Mouse (Mus musculus): ENCODE measurements around the gene Galnt10. TPM values are rescaled to one million over a fixed set of nuclear protein-coding genes. Genes with fewer than 3 reads are reported as not detected.
A peak's percentile ranks its signal among the peaks of the same experiment; 100 is the strongest.

Gene Galnt10
- polyA plus RNA-seq, 1 experiment from 2014 or later: 16.9 TPM

DNA sequence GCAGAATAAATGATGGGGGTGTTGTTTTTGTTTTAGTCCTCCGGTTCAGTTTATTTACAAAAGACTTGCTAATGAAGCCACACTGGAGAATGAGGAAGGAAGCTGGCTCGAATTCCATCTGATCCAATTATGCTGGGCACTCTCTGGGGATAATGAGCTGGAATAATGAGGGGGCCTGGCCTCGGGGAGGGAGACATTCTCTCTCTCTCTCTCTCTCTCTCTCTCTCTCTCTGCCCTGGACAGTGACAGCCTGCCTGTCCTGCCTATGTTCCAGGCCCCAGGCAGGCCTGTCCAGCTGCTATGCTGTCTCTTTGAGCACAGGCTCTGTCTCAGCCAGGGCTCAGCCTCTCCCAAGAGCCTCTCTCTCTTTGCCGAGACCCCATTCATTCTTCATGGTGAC, 128.7 kb downstream of the Galnt10 start:
- Histone ChIP-seq H3K27ac (ENCODE audit: low read length) (no peak overlapping the region), H3K4me2 (ENCODE audit: low read depth, low read length) (no peak overlapping the region), H3K4me1 (ENCODE audit: control insufficient read depth, insufficient read depth, low read length) (no peaks in the 10 kb centered on the region; the same call in 1 of the 2 replicates), H3K27me3 (replicated peaks; ENCODE audit: control insufficient read depth, insufficient read depth, low read length) (no peaks in the 10 kb centered on the region), H3K36me3 (ENCODE audit: control insufficient read depth, insufficient read depth, low read length) (no peaks in the 10 kb centered on the region), H3K4me3 (ENCODE audit: low read length) (no peak overlapping the region), H3K9me3 (ENCODE audit: control insufficient read depth, low read length) (no peaks in the 10 kb centered on the region), H3K9ac (ENCODE audit: low read depth, low read length) (no peak overlapping the region)
- WGBS: 33% methylated on average over 4 of the region's 4 CpGs
- no peak for ATAC-seq

GRCm38 (mm10) chr11:57775868-57776267, 130.6 kb downstream of the Galnt10 start:
- no peak for ATAC-seq
- Histone ChIP-seq H3K4me1 (ENCODE audit: control insufficient read depth, insufficient read depth, low read length) (no peaks in the 10 kb centered on the region; the same call in 1 of the 2 replicates), H3K27ac (ENCODE audit: low read length) (no peak overlapping the region), H3K4me2 (ENCODE audit: low read depth, low read length) (no peak overlapping the region), H3K36me3 (ENCODE audit: control insufficient read depth, insufficient read depth, low read length) (no peaks in the 10 kb centered on the region), H3K27me3 (replicated peaks; ENCODE audit: control insufficient read depth, insufficient read depth, low read length) (no peaks in the 10 kb centered on the region), H3K9me3 (ENCODE audit: control insufficient read depth, low read length) (no peaks in the 10 kb centered on the region), H3K4me3 (ENCODE audit: low read length) (no peak overlapping the region), H3K9ac (ENCODE audit: low read depth, low read length) (no peak overlapping the region)
- 68% methylated on average over 6 of the region's 6 CpGs for WGBS

DNA sequence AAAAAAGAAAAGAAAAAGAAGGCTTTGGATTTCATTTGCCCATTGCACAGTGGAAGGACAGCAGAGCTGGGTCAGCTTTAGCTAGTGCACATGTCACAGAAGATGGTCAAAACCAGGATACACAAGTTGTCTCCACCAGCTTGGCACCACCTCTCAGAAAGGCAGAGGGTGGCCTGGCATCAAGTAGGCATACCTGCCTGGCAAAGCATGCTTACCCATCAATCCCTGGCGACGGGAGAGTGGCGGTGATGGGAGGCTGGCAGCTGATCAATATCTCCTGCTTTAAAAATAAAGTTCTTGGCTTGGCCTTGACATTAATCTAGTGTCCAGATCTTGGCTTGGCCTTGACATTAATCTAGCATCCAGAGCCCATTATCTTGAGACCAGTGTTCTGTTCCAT, 131.3 kb downstream of the Galnt10 start:
- Histone ChIP-seq H3K9ac (ENCODE audit: low read depth, low read length) (no peak overlapping the region), H3K9me3 (ENCODE audit: control insufficient read depth, low read length) (no peaks in the 10 kb centered on the region), H3K4me3 (ENCODE audit: low read length) (no peak overlapping the region), H3K4me1 (ENCODE audit: control insufficient read depth, insufficient read depth, low read length) (no peaks in the 10 kb centered on the region; the same call in 1 of the 2 replicates), H3K27me3 (replicated peaks; ENCODE audit: control insufficient read depth, insufficient read depth, low read length) (no peaks in the 10 kb centered on the region), H3K27ac (ENCODE audit: low read length) (no peak overlapping the region), H3K36me3 (ENCODE audit: control insufficient read depth, insufficient read depth, low read length) (no peaks in the 10 kb centered on the region), H3K4me2 (ENCODE audit: low read depth, low read length) (no peak overlapping the region)
- ATAC-seq: no peak
- WGBS: 87% methylated on average over 3 of the region's 3 CpGs

- no peak overlapping the region for H3K27ac ChIP-seq (ENCODE audit: low read length)
- H3K27me3 ChIP-seq (replicated peaks; ENCODE audit: control insufficient read depth, insufficient read depth, low read length): no peaks in the 10 kb centered on the region
- ATAC-seq: peak; percentile 36
- no peaks in the 10 kb centered on the region; the same call in 1 of the 2 replicates for H3K4me1 ChIP-seq (ENCODE audit: control insufficient read depth, insufficient read depth, low read length)
- no peaks in the 10 kb centered on the region for H3K9me3 ChIP-seq (ENCODE audit: control insufficient read depth, low read length)
- no peak overlapping the region for H3K4me2 ChIP-seq (ENCODE audit: low read depth, low read length)
- H3K9ac ChIP-seq (ENCODE audit: low read depth, low read length): no peak overlapping the region
- no peaks in the 10 kb centered on the region for H3K36me3 ChIP-seq (ENCODE audit: control insufficient read depth, insufficient read depth, low read length)
- H3K4me3 ChIP-seq (ENCODE audit: low read length): no peak overlapping the region
- WGBS: 22% methylated on average over 5 of the region's 5 CpGs
These were observed 133.1 kb downstream of the Galnt10 start for GRCm38 (mm10) chr11:57778349-57778748.

DNA sequence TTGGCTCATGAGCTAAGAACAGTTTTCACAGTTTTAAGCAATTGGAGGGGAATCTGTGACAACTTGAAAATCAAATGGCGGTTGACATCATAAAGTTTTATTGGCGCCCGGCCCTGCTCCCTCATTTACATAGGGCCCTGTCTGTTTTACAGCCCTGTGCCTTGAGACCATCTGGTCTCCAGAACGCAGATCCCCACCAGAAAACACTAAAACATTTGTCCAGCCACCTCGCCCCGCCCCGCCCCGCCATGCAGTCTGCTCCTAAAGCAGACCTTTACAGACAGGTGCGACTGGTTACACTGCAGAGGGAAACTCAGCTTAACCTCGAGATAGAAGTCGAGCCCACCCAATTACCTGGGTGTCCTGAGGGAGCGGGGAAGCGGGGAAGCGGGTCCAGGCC, 134.6 kb downstream of the Galnt10 start:
- H3K27ac ChIP-seq (ENCODE audit: low read length): peak overlapping the region; percentile 55
- H3K9ac ChIP-seq (ENCODE audit: low read depth, low read length): no peak overlapping the region

DNA sequence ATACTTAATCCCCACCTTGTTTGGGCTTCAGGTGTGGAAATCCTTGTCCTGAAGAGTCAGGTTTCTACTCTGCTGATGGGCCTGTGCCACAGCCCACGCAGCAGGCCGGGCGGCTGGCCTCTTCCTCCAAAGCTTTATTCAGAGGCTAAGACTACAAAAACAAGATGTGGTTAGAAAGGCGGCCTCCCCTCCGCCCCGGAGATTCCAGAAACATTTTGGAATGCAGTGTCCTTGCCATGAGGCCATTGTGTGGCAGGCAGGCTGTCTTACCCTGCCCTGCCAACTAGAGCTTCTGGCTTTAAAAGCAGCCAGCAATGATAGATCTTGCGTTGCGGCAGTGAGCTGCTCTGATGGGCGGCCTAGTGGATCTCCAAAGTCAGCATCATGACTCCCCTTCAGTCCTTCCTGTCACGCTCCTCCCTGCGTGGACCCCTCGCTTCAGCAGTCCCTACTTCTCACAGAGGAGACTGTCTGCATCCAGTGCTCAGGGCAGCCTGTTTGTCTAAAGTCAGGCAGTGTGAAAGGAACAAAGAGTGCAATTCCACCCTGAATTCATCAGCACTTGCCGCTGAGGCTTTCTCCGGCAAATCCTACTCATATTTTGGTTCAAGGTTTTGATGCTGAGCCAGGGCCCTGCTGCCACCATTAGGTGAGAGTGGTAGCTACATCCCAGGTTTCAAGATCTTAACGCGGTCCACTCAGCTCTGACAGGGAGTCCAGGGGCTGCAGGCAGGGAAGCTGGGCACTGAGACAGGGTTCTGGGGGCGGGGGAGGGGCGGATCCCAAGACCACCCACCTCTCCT, 141.6 kb downstream of the Galnt10 start:
- Histone ChIP-seq H3K27me3 (replicated peaks; ENCODE audit: control insufficient read depth, insufficient read depth, low read length) (no peaks in the 10 kb centered on the region), H3K27ac (ENCODE audit: low read length) (no peak overlapping the region), H3K4me3 (ENCODE audit: low read length) (no peak overlapping the region), H3K9me3 (ENCODE audit: control insufficient read depth, low read length) (no peaks in the 10 kb centered on the region), H3K9ac (ENCODE audit: low read depth, low read length) (no peak overlapping the region), H3K4me1 (ENCODE audit: control insufficient read depth, insufficient read depth, low read length) (no peaks in the 10 kb centered on the region; the same call in 1 of the 2 replicates), H3K4me2 (ENCODE audit: low read depth, low read length) (no peak overlapping the region), H3K36me3 (ENCODE audit: control insufficient read depth, insufficient read depth, low read length) (no peaks in the 10 kb centered on the region)
- WGBS: 49% methylated on average over 18 of the region's 18 CpGs
- no peak for ATAC-seq

More for the DNA sequence above, 134.6 kb downstream of the Galnt10 start:
- H3K36me3 ChIP-seq (ENCODE audit: control insufficient read depth, insufficient read depth, low read length): no peaks in the 10 kb centered on the region
- peak; percentile 76 for ATAC-seq
- no peaks in the 10 kb centered on the region for H3K27me3 ChIP-seq (replicated peaks; ENCODE audit: control insufficient read depth, insufficient read depth, low read length)
- 60% methylated on average over 14 of the region's 14 CpGs for WGBS
- H3K9me3 ChIP-seq (ENCODE audit: control insufficient read depth, low read length): no peaks in the 10 kb centered on the region
- H3K4me1 ChIP-seq (ENCODE audit: control insufficient read depth, insufficient read depth, low read length): no peaks in the 10 kb centered on the region; the same call in 1 of the 2 replicates
- no peak overlapping the region for H3K4me2 ChIP-seq (ENCODE audit: low read depth, low read length)
- H3K4me3 ChIP-seq (ENCODE audit: low read length): no peak overlapping the region

- ATAC-seq: 0 out of 2 replicates have a peak, but pooled peaks have one; percentile 28
- Histone ChIP-seq H3K4me3 (ENCODE audit: low read length) (no peak overlapping the region), H3K9me3 (ENCODE audit: control insufficient read depth, low read length) (no peaks in the 10 kb centered on the region), H3K36me3 (ENCODE audit: control insufficient read depth, insufficient read depth, low read length) (no peaks in the 10 kb centered on the region), H3K4me2 (ENCODE audit: low read depth, low read length) (no peak overlapping the region), H3K27ac (ENCODE audit: low read length) (no peak overlapping the region), H3K9ac (ENCODE audit: low read depth, low read length) (no peak overlapping the region), H3K27me3 (replicated peaks; ENCODE audit: control insufficient read depth, insufficient read depth, low read length) (no peaks in the 10 kb centered on the region), H3K4me1 (ENCODE audit: control insufficient read depth, insufficient read depth, low read length) (no peaks in the 10 kb centered on the region)
- WGBS: 41% methylated on average over 3 of the region's 3 CpGs
These were observed 142.7 kb downstream of the Galnt10 start for GRCm38 (mm10) chr11:57787913-57788312.

DNA sequence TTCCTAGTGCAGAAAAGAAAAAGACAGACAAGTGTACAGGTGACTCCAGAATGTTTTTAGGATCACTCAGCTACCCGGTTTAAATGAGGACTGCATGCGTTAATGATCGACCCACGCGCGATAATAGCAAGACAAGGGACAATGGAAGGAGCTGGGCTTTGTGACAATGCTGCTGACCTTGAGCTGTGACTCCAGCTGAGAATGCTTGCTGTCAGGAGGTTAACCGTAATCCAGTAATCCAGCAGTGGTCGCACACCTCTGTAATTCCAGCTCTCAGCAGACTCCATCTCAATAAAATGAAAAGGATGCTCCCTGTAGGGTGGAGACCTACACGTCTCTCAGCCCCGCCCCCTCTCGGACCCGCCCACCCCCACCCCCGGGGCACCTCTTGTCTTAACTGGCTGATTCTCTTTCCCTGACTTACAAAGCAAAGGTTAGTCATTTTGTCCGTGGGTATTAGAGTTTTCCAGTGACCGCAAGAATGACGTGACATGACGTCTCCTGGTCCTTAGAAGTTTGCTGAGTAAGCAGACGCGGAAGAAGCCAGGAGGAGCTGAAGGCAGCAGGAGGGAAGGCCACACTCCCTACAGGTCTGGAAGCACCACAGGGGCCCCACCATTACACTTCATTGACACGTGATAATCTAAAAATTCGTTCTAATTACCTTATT, 145.8 kb downstream of the Galnt10 start:
- Histone ChIP-seq H3K36me3 (ENCODE audit: control insufficient read depth, insufficient read depth, low read length) (no peaks in the 10 kb centered on the region), H3K27me3 (replicated peaks; ENCODE audit: control insufficient read depth, insufficient read depth, low read length) (no peaks in the 10 kb centered on the region), H3K4me1 (ENCODE audit: control insufficient read depth, insufficient read depth, low read length) (no peaks in the 10 kb centered on the region), H3K4me3 (ENCODE audit: low read length) (no peak overlapping the region), H3K9me3 (ENCODE audit: control insufficient read depth, low read length) (no peaks in the 10 kb centered on the region), H3K4me2 (ENCODE audit: low read depth, low read length) (peak overlapping the region; percentile 47), H3K27ac (ENCODE audit: low read length) (no peak overlapping the region), H3K9ac (ENCODE audit: low read depth, low read length) (no peak overlapping the region)
- ATAC-seq: 0 out of 2 replicates have a peak, but pooled peaks have one; percentile 18
- WGBS: 27% methylated on average over 21 of the region's 21 CpGs

DNA sequence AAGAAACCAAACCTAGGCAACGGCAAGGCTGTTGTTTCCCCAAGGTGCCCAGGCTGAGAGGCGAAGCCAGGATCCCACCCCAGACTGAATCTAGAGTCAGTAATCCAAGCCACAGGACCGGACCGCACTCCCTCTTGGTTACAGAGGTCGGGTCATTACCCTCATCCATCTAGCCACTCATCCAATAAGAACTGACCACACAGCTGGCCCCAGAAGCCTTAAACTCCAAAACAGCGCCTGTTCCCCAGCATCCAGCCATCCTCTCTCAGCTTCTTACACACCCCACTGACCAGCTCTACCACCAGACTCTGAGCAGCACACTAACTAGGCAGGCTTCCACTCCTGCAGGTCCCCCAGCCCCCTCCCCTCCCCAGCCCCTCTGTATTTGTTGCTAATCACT, 149.8 kb downstream of the Galnt10 start:
- ATAC-seq: no peak
- Histone ChIP-seq H3K4me2 (ENCODE audit: low read depth, low read length) (no peak overlapping the region), H3K27me3 (replicated peaks; ENCODE audit: control insufficient read depth, insufficient read depth, low read length) (no peaks in the 10 kb centered on the region), H3K9me3 (ENCODE audit: control insufficient read depth, low read length) (no peaks in the 10 kb centered on the region), H3K27ac (ENCODE audit: low read length) (no peak overlapping the region), H3K36me3 (ENCODE audit: control insufficient read depth, insufficient read depth, low read length) (no peaks in the 10 kb centered on the region), H3K9ac (ENCODE audit: low read depth, low read length) (no peak overlapping the region), H3K4me1 (ENCODE audit: control insufficient read depth, insufficient read depth, low read length) (peaks cover 2% of the 10 kb centered on the region), H3K4me3 (ENCODE audit: low read length) (no peak overlapping the region)
- 54% methylated on average over 6 of the region's 6 CpGs for whole genome bisulfite sequencing
